Mouse (Mus musculus) testis, adult 2 months (tissue): ENCODE results near the gene Lrp1.

Experiments used
- CTCF ChIP-seq: fragments of 200-500 bp; IDR thresholded peaks from 2 replicates; pipeline ENCODE4 v1.5.1; 2012; ENCODE audit warnings: low read depth, mild to moderate bottlenecking, inconsistent platforms, low read length, moderate library complexity; ENCODE audit not compliant: control insufficient read depth, insufficient read depth, insufficient replicate concordance
- POLR2A ChIP-seq: fragments of 200-500 bp; IDR thresholded peaks from 2 replicates; pipeline ENCODE4 v1.6.1; 2012; ENCODE audit warnings: low read depth, mild to moderate bottlenecking, inconsistent platforms, low read length, moderate library complexity; ENCODE audit not compliant: control insufficient read depth

- TF ChIP-seq CTCF (no peak), POLR2A (no peak)
Measured at GRCm38 (mm10) chr10:127519041-127519701, 101.8 kb downstream of the Lrp1 start.
